Mouse (Mus musculus) megakaryocyte progenitor cell, adult 5-6 weeks (primary cell): ENCODE results near the gene Clec18a. TPM values are rescaled to one million over a fixed set of nuclear protein-coding genes. Genes with fewer than 3 reads are reported as not detected.

Experiments
- total RNA-seq, 2 experiments: library from RNA; stranded (forward) in 1 of 2; stranded (reverse) in 1 of 2; fragments of 157-497, 149-512 nt in 1 of 2; fragments of 200-1000 nt in 1 of 2; gene quantifications; 2 replicates each; pipeline versions ENCODE4 v1.2.3 to v1.2.4; 2015 to 2017

Clec18a gene
- total RNA-seq, 2 experiments from 2014 or later, result not detected

Other genes with a start within 250 kb of the Clec18a start
- 10.7 and 11.2 TPM in 2 replicates for gene Cog4, start 245.8 kb downstream of the Clec18a start, total RNA-seq (2015)
- gene Cog4, start 245.8 kb downstream of the Clec18a start, total RNA-seq (2017), result 27.7 and 30.7 TPM in 2 replicates
- 123 and 140 TPM in 2 replicates for gene Sf3b3, start 245.6 kb downstream of the Clec18a start, total RNA-seq (2015)
- gene Sf3b3, start 245.6 kb downstream of the Clec18a start, total RNA-seq (2017), result 162 and 197 TPM in 2 replicates
- gene Fuk, start 189.9 kb downstream of the Clec18a start, total RNA-seq (2015), result 2.6 and 3.0 TPM in 2 replicates
- 3.0 and 6.0 TPM in 2 replicates for gene Fuk, start 189.9 kb downstream of the Clec18a start, total RNA-seq (2017)
- gene St3gal2, start 172.5 kb downstream of the Clec18a start, total RNA-seq (2015), result 5.8 and 6.5 TPM in 2 replicates
- gene St3gal2, start 172.5 kb downstream of the Clec18a start, total RNA-seq (2017), result 4.3 and 6.9 TPM in 2 replicates
- 75.2 and 76.8 TPM in 2 replicates for gene Ddx19a, start 94.6 kb downstream of the Clec18a start, total RNA-seq (2015)
- 37.4 and 48.8 TPM in 2 replicates for gene Ddx19a, start 94.6 kb downstream of the Clec18a start, total RNA-seq (2017)
- gene Ddx19b, start 60.7 kb downstream of the Clec18a start, total RNA-seq (2015), result 5.8 and 7.0 TPM in 2 replicates
- gene Ddx19b, start 60.7 kb downstream of the Clec18a start, total RNA-seq (2017), result 14.0 and 14.9 TPM in 2 replicates
- 12.8 and 15.5 TPM in 2 replicates for gene Aars, start 59.3 kb downstream of the Clec18a start, total RNA-seq (2015)
- 38.3 and 47.6 TPM in 2 replicates for gene Aars, start 59.3 kb downstream of the Clec18a start, total RNA-seq (2017)
- gene Exosc6, start 36.1 kb downstream of the Clec18a start, total RNA-seq (2015), result 21.2 and 23.0 TPM in 2 replicates
- 33.2 and 37.7 TPM in 2 replicates for gene Exosc6, start 36.1 kb downstream of the Clec18a start, total RNA-seq (2017)
- 9.7 and 10.7 TPM in 2 replicates for gene Pdpr, start 2.2 kb upstream of the Clec18a start, total RNA-seq (2015)
- gene Pdpr, start 2.2 kb upstream of the Clec18a start, total RNA-seq (2017), result 15.0 and 22.2 TPM in 2 replicates
- 43.0 and 47.1 TPM in 2 replicates for gene Glg1, start 166.8 kb upstream of the Clec18a start, total RNA-seq (2015)
- 41.0 and 46.7 TPM in 2 replicates for gene Glg1, start 166.8 kb upstream of the Clec18a start, total RNA-seq (2017)
- gene Rfwd3, start 207.8 kb upstream of the Clec18a start, total RNA-seq (2015), result 59.5 and 62.3 TPM in 2 replicates
- gene Rfwd3, start 207.8 kb upstream of the Clec18a start, total RNA-seq (2017), result 73.7 and 77.4 TPM in 2 replicates
- 92.8 and 93.6 TPM in 2 replicates for gene Mlkl, start 245.8 kb upstream of the Clec18a start, total RNA-seq (2015)
- 78.9 and 88.4 TPM in 2 replicates for gene Mlkl, start 245.8 kb upstream of the Clec18a start, total RNA-seq (2017)